In the genomic region with DNA sequence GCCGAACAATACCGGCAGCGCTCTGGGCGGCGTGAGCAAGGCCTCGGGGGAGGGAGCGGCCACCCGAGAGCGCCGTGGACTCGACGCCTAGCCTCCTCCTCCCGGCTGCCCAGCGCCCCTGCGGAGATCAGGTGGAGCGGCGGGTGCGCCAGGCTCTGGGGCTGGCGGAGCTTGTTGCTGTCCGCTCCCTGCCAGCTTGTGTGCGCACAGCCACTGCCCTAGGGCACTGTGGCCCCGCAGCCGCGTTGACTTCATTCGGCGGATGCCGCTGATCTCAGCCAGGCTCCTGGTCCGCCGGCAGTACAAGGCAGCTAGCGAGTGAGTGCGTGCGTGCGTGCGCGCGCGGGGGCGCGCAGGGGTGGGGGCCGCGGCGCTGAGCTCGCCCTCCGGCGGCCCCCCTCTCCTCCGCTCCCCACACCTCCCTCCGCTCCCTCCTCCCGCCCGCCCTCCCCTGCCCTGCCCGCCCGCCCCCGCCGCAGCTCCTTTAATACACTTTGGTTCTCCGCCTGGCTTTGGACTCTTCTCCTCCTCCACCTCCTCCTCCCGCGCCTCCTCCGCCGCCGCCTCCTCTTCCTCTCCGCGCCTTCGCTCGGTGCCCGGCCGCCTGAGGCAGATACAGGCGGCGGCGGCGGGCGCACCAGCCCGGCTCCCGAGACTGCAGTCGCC, we compare ENCODE assay signal across 8 mouse cellular contexts. TPM values are rescaled to one million over a fixed set of nuclear protein-coding genes. Genes with fewer than 3 reads are reported as not detected.
DNase-seq lines count a peak whose midpoint lies in the region; ATAC-seq and TF ChIP-seq lines count a peak whose summit lies in the region.

A gene (plus strand): TSS at position 545 of the 666 bp plus-strand sequence.

- no peaks in the 10 kb centered on the region for H3K36me3 ChIP-seq in kidney, embryonic 15.5 days
- no peaks in the 10 kb centered on the region for H3K36me3 ChIP-seq in embryonic facial prominence, embryonic 12.5 days
- H3K36me3 ChIP-seq in kidney, postnatal 0 days (ENCODE audit: insufficient read depth, low read length), result no peaks in the 10 kb centered on the region

- DNase-seq in kidney, adult 11 months, result no peak
- peak; percentile 40 for DNase-seq in adrenal gland, postnatal 10 days
- DNase-seq in kidney, postnatal 0 days (ENCODE audit: low spot score), result no peak
- peak; percentile 65 for DNase-seq in yolk sac, embryonic 10.5 days (ENCODE audit: low spot score)
- DNase-seq in urinary bladder, postnatal 4 days (ENCODE audit: low spot score in 2 of 2), result no peak

- peaks cover 32% of the 10 kb centered on the region for H3K4me1 ChIP-seq in kidney, embryonic 15.5 days
- H3K4me1 ChIP-seq in embryonic facial prominence, embryonic 12.5 days, result peaks cover 21% of the 10 kb centered on the region; the same call in 1 of the 2 replicates
- H3K4me1 ChIP-seq in kidney, postnatal 0 days (replicated peaks; ENCODE audit: insufficient read depth, low read length), result peaks cover 15% of the 10 kb centered on the region; the same call in 1 of the 2 replicates

- no peak for TF ChIP-seq CTCF in kidney, postnatal 0 days (IDR thresholded peaks at IDR 0.05; ENCODE audit: low read depth)

- peak within 1 kb of the TSS; percentile 44 for H3K4me3 ChIP-seq in kidney, embryonic 15.5 days (replicated peaks)
- H3K4me3 ChIP-seq in embryonic facial prominence, embryonic 12.5 days, result peak within 1 kb of the TSS; percentile 49
- H3K4me3 ChIP-seq in kidney, postnatal 0 days (replicated peaks; ENCODE audit: low read depth, low read length), result peak within 1 kb of the TSS; percentile 33

- WGBS in kidney, embryonic 15.5 days, result under 1% methylated on average over 50 of the region's 73 CpGs
- under 1% methylated on average over 42 of the region's 73 CpGs for WGBS in embryonic facial prominence, embryonic 12.5 days
- 4% methylated on average over 20 of the region's 73 CpGs for WGBS in kidney, postnatal 0 days

- peak within 1 kb of the TSS; percentile 77 for H3K4me2 ChIP-seq in kidney, embryonic 15.5 days
- H3K4me2 ChIP-seq in embryonic facial prominence, embryonic 12.5 days (replicated peaks), result peak within 1 kb of the TSS; percentile 71
- peak within 1 kb of the TSS; percentile 66 for H3K4me2 ChIP-seq in kidney, postnatal 0 days (ENCODE audit: low read length)

- H3K9ac ChIP-seq in kidney, embryonic 15.5 days, result no peak within 1 kb of the TSS
- H3K9ac ChIP-seq in embryonic facial prominence, embryonic 12.5 days, result peak within 1 kb of the TSS; percentile 60
- H3K9ac ChIP-seq in kidney, postnatal 0 days (ENCODE audit: low read depth, low read length), result peak within 1 kb of the TSS; percentile 8; the same call in 1 of the 2 replicates

- H3K9me3 ChIP-seq in kidney, embryonic 15.5 days (replicated peaks), result no peaks in the 10 kb centered on the region
- no peaks in the 10 kb centered on the region for H3K9me3 ChIP-seq in embryonic facial prominence, embryonic 12.5 days
- H3K9me3 ChIP-seq in kidney, postnatal 0 days (replicated peaks; ENCODE audit: low read length), result no peaks in the 10 kb centered on the region

- peaks cover 98% of the 10 kb centered on the region for H3K27me3 ChIP-seq in kidney, embryonic 15.5 days
- H3K27me3 ChIP-seq in embryonic facial prominence, embryonic 12.5 days, result peaks cover 64% of the 10 kb centered on the region
- peaks cover 96% of the 10 kb centered on the region for H3K27me3 ChIP-seq in kidney, postnatal 0 days (ENCODE audit: insufficient read depth, low read length)

- no peak within 1 kb of the TSS for H3K27ac ChIP-seq in kidney, embryonic 15.5 days
- peak within 1 kb of the TSS; percentile 84 for H3K27ac ChIP-seq in embryonic facial prominence, embryonic 12.5 days
- no peak within 1 kb of the TSS for H3K27ac ChIP-seq in kidney, postnatal 0 days

- peak; percentile 68 for ATAC-seq in kidney, embryonic 15.5 days (replicated peaks; ENCODE audit: low FRiP score)
- ATAC-seq in embryonic facial prominence, embryonic 12.5 days (ENCODE audit: insufficient number of reproducible peaks, insufficient read depth, low FRiP score, low TSS enrichment), result peak; percentile 43; the same call in 1 of the 2 replicates
- peak; percentile 53; the same call in 1 of the 2 replicates for ATAC-seq in kidney, postnatal 0 days (replicated peaks; ENCODE audit: low FRiP score, low read depth)
- ATAC-seq in megakaryocyte, adult 5-6 weeks (ENCODE audit: poor library complexity, severe bottlenecking), result 0 out of 2 replicates have a peak, but pooled peaks have one; percentile 22

RNA-seq across cellular contexts. Expression of the gene that starts here (rescaled TPM):
- polyA plus RNA-seq in kidney, embryonic 15.5 days (2015; fragmentation: Nextera tagmentation; extraction: Ambion mirVana), result not detected in 2 replicates
- total RNA-seq in adrenal gland, postnatal 10 days (2021), result under 1 TPM; 0.15 to 0.21 TPM
- 3.7 and 4.9 TPM in 2 replicates for polyA plus RNA-seq in embryonic facial prominence, embryonic 12.5 days (2016; fragmentation: Nextera tagmentation; extraction: Ambion mirVana)
- not detected in 2 replicates for polyA plus RNA-seq in kidney, postnatal 0 days (2015; fragmentation: Nextera tagmentation; extraction: Ambion mirVana)
- not detected in 2 replicates for total RNA-seq in megakaryocyte, adult 5-6 weeks (2015)
- not detected in 2 replicates for total RNA-seq in megakaryocyte, adult 5-6 weeks (2017)

Comparison
In these comparisons a context has a peak if more than half of its experiments do, and no peak if none do; other contexts are left out.
1. Peak in ATAC-seq, H3K4me3 ChIP-seq and H3K4me2 ChIP-seq in kidney, embryonic 15.5 days; RNA of the gene not detected or under 1 TPM.
2. Peak in DNase-seq in adrenal gland, postnatal 10 days; RNA of the gene not detected or under 1 TPM.
3. Peak in ATAC-seq, H3K4me3 ChIP-seq, H3K9ac ChIP-seq and H3K4me2 ChIP-seq in kidney, postnatal 0 days; RNA of the gene not detected or under 1 TPM.
4. Peak in ATAC-seq in megakaryocyte, adult 5-6 weeks; RNA of the gene not detected or under 1 TPM.